24 mouse cellular contexts compared by ENCODE assay signal in the genomic region with DNA sequence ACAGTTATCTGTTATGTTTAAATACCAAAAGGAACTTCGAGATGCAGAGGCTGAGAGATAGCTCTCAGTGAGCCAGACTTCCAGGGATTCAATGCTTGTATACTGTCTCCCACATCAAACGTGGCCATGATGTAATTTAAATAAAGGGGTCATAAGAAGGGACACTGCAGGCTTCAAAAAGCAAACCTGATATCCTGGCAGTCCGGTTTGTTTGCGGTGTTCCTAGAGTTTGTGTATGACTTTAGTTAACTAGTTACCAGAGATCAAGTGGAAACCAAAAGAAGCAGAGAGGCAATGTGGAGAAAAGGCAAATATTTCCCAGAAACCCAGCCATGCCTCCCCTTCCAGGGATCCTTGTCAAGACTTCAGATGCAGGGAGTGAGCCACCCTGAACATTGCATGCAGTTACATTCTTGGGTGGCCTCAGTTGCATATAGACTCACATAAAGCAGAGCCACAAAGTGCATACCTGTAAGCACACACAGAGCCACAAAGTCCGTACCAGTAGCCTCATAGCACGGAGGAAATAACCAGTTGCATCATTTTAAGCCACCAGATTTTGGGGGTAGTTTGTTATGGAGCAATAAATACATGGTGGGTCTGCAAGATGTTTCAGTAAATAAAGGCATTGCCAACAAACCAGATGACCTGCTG. TPM values are rescaled to one million over a fixed set of nuclear protein-coding genes. Genes with fewer than 3 reads are reported as not detected.
"Had no signal": no experiment of that assay in that cellular context is flagged by ENCODE, and none has a peak within 500 bp of the region (broad histone marks: within the 10 kb centered on the region; RNA-seq: fewer than 3 reads in every experiment).

No protein-coding gene starts in this region.

- H3K27me3 ChIP-seq: neural tube, embryonic 13.5 days; stomach, embryonic 15.5 days had no signal

- ATAC-seq: intestine, postnatal 0 days had no signal

- H3K9ac ChIP-seq: neural tube, embryonic 13.5 days; stomach, embryonic 15.5 days had no signal

- DNase-seq: kidney, adult 2 months; kidney, postnatal 10 days; kidney, postnatal 36 days; layer of hippocampus, postnatal 36 days; lung, adult 2 months; lung, postnatal 14 days; lung, postnatal 4 days; midbrain, embryonic 14.5 days; retina, postnatal 1 day; right cerebral cortex, postnatal 25 days; spleen, adult 18-20 months; thymus, postnatal 25 days had no signal

- H3K27ac ChIP-seq: left cerebral cortex, adult 2 months; neural tube, embryonic 13.5 days; stomach, embryonic 15.5 days had no signal

- H3K4me2 ChIP-seq: midbrain, embryonic 11.5 days; stomach, embryonic 15.5 days had no signal

- H3K9me3 ChIP-seq: neural tube, embryonic 13.5 days; stomach, embryonic 15.5 days had no signal

- H3K4me3 ChIP-seq: left cerebral cortex, adult 2 months; neural tube, embryonic 13.5 days; stomach, embryonic 15.5 days had no signal

RNA-seq across cellular contexts. Expression of a gene that starts 1.4 kb away (rescaled TPM):
- total RNA-seq: megakaryocyte progenitor cell, adult 5-6 weeks; megakaryocyte-erythroid progenitor cell, adult 5-6 weeks; neutrophil, adult 5-6 weeks had no signal

RNA-seq across cellular contexts. Expression of a gene that starts 10.8 kb away (rescaled TPM):
- total RNA-seq: layer of hippocampus, postnatal 36 days; left cerebral cortex, adult 2 months; left cerebral cortex, postnatal 10 days; left cerebral cortex, postnatal 36 days; megakaryocyte progenitor cell, adult 5-6 weeks; megakaryocyte-erythroid progenitor cell, adult 5-6 weeks; midbrain, postnatal 0 days; neutrophil, adult 5-6 weeks had no signal
- polyA plus RNA-seq: thymus, postnatal 0 days had no signal

RNA-seq across cellular contexts. Expression of a gene that starts 20.9 kb away (rescaled TPM):
- total RNA-seq: left cerebral cortex, adult 2 months; left cerebral cortex, postnatal 36 days; megakaryocyte progenitor cell, adult 5-6 weeks; megakaryocyte-erythroid progenitor cell, adult 5-6 weeks; neutrophil, adult 5-6 weeks had no signal
- polyA plus RNA-seq: kidney, adult 2 months; thymus, postnatal 0 days had no signal
